Mouse (Mus musculus): ENCODE data around the gene Spata20. TPM values are rescaled to one million over a fixed set of nuclear protein-coding genes. Genes with fewer than 3 reads are reported as not detected.

Spata20 gene
- total RNA-seq, 2 experiments from 2014 or later, result 0.38 to 0.62 TPM

DNA sequence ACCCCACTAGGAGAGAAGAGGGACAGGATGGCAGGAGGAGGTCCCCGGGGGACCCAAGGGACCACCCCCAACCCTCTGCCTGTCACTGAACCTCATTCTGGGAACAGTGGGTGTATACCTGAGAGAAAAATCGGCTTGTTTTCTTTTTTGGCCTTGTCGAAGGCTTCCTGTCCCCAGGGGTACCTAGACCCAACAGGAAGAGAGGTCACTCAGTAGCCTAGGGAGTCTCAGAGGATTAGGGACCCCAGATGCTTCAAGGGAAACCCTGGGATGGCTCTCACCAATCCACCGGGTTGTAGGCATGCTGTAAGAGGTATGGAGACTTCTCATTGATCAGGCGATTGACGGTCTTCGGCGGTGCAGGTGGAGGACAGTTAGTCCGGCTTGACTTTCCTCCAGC lies 1.3 kb downstream of the Spata20 start:
- intact Hi-C loops (cut with DNase I), result loop anchor here (5.0 to 10.0 kb wide), 2 partner anchors 250 to 357 kb away; no protein-coding TSS in a partner anchor
- DNase-seq (ENCODE audit: low spot score in 2 of 2), result no peak

DNA sequence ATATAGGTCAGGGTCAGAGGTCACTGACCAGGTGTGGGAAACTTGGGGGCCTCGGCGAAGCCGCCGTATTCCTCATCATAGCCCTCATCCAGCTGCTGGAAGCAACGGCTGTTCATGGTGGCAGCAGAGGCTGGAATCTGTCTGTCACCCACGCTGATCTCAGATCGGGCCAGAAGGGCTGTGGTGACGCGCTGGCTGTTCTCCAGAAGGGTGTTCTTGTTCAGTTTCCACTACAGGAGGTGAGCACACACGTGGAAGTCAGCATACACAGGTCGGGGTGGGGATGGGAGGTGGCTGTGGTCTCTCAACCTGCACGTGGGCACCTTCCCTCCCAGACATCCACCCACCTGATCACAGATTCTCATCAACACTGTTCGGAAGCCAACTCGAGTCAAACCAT lies 2.1 kb downstream of the Spata20 start:
- intact Hi-C loops (cut with DNase I), result loop anchor here (10.0 kb wide), 1 partner anchor 249 kb away; no protein-coding TSS in a partner anchor
- no peak for DNase-seq (ENCODE audit: low spot score in 2 of 2)

DNA sequence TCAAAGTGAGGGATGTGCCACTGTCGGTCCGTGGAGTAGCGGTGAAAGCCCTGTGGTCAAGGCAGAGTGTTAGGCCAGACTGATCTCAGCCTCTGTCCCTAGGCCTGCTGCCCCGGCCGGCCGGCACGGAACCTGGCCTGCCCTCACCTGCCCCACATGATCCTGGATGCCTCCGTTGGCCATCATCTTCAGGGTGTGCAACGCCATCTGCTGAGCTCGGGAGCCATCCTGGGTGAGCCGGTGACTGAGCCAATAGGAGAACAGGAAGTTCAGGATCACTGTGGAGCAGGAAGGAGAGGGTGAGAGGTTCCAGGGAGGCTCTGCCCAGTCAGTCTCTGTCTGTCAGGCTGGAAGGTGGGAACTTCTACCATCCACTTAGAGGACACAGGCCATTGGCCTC lies 2.5 kb downstream of the Spata20 start:
- intact Hi-C loops (cut with DNase I), result loop anchor here (10.0 kb wide), 1 partner anchor 249 kb away; no protein-coding TSS in a partner anchor
- DNase-seq (ENCODE audit: low spot score in 2 of 2), result no peak

DNA sequence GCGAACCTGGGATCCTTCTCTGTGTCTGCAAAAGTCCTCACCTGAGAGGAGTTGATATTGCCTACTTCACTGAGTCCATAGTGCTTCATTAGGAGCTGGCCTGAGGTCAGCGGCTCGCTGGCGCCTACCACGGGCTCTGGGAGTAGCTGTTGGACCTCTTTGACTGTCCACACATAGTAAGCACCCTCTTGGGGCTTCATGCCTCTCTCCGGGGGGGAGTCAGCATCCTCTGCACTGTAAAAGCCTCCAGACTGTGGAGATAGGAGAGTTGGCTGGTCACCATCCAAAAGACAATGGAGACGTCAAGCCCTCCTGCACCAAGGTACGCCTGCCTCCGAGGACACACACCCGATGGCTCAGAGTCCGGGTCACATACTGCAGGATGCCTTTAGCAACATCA lies 3.2 kb downstream of the Spata20 start:
- intact Hi-C loops (cut with DNase I), result loop anchor here (10.0 kb wide), 1 partner anchor 248 kb away; no protein-coding TSS in a partner anchor

DNA sequence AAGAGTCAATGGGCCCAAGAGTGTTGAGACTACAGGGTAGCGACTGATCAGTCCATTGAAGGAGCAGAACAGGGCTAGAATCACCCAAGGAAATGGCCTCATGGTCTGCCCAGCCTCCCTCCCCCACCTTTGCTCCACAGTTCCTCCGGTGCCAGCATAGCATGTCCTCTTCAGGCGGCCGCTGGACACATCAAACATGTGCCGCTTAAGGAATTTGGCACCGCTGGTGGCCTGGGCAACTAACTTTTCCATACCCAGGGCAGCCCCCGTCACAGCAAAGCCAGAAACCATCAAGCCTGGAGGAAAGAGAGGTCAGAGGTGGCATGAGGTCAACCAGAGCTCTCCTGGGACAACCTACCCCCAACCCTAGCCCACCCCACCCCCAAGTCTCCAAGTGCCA lies 4.0 kb downstream of the Spata20 start:
- DNase-seq (ENCODE audit: low spot score in 2 of 2), result no peak
- intact Hi-C loops (cut with DNase I), result loop anchor here (10.0 kb wide), 1 partner anchor 247 kb away; no protein-coding TSS in a partner anchor

More for the DNA sequence above, 3.2 kb downstream of the Spata20 start:
- no peak for DNase-seq (ENCODE audit: low spot score in 2 of 2)

DNA sequence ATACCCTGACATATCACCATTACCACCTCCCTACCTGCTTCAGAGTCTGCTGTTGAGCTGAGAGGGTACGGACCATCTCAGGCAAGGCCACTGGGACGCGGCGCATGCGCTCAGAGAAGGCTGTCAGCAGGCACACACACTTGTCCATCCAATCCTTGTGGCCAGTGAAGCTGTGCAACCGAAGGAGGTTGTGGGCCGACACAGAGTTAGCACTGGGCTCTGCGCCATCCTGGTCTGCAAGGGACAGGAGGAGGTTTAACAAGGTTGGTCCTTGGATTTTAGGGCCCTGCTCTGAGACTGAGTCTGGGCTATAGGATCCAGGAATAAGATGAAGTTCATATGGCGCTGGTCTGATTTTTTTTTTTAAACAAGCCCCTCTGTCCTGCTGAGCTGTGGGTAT lies 5.6 kb downstream of the Spata20 start:
- intact Hi-C loops (cut with DNase I), result loop anchor here (10.0 kb wide), 1 partner anchor 246 kb away; no protein-coding TSS in a partner anchor
- DNase-seq (ENCODE audit: low spot score in 2 of 2), result no peak

DNA sequence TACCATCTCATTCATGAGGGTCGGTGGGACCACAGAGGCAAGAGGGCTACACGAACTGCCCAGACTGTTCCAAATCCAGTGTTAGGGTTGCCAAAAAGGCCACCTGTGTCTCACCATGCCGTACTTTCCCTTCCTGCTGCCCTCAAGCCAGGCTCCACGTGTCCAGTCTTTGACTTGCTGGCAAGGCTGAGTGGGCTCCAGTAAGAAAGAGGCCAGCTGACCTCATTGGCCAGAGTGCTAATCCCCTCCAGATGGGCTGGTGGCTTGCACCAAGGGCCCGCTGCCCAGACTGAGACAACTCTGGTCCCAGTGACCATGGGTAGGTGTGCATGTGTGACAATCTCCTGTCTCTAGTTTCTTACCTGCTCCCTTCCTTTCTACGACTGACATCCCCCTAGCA lies 8.3 kb downstream of the Spata20 start:
- DNase-seq (ENCODE audit: low spot score in 2 of 2), result no peak
- intact Hi-C loops (cut with DNase I), result no loop called here

DNA sequence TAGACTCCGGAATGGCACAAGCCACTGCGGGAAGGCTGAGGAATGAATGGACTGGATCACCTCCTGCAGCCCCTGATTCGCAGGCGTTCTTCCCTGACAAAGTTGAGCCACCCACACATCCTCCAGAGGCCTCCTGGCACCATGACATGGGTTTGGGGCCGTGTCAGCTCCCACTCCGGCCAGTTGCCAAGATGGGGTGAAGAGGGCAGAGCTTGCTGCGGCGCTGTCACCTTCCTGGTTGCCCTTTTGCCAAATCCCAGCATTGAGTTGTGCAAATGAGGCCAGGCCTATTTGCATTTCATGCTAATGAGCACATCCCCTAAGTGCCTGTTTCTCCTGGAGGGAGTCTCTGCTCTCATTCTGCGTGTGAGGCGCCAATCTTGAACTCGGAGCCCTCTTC lies 10.3 kb downstream of the Spata20 start:
- DNase-seq (ENCODE audit: low spot score in 2 of 2), result no peak
- intact Hi-C loops (cut with DNase I), result loop anchor here (2.0 kb wide), 1 partner anchor 147 kb away; the partner anchor contains the start of gene Ankrd40

DNA sequence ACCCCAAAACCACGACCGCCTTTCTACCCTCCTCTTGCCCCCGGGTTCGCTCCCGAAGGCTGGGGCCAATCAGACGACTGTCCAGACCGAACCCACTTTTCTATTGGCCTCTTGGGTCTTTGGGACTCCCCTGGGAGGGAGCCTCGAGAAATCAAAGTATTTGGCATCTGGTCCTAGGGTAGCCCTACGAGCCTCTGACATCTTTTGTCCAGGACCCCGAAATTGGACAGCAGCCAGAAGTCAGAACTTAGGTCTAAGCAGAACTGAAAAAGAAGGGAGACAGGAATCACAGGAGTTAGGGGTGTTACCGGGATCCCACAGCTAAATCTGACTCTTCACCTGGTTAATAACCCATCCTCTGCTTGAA lies 11.5 kb downstream of the Spata20 start:
- DNase-seq (ENCODE audit: low spot score in 2 of 2), result no peak
- intact Hi-C loops (cut with DNase I), result loop anchor here (2.0 to 5.0 kb wide), 2 partner anchors 52 to 146 kb away; partner anchors contain the start of gene Ankrd40

DNA sequence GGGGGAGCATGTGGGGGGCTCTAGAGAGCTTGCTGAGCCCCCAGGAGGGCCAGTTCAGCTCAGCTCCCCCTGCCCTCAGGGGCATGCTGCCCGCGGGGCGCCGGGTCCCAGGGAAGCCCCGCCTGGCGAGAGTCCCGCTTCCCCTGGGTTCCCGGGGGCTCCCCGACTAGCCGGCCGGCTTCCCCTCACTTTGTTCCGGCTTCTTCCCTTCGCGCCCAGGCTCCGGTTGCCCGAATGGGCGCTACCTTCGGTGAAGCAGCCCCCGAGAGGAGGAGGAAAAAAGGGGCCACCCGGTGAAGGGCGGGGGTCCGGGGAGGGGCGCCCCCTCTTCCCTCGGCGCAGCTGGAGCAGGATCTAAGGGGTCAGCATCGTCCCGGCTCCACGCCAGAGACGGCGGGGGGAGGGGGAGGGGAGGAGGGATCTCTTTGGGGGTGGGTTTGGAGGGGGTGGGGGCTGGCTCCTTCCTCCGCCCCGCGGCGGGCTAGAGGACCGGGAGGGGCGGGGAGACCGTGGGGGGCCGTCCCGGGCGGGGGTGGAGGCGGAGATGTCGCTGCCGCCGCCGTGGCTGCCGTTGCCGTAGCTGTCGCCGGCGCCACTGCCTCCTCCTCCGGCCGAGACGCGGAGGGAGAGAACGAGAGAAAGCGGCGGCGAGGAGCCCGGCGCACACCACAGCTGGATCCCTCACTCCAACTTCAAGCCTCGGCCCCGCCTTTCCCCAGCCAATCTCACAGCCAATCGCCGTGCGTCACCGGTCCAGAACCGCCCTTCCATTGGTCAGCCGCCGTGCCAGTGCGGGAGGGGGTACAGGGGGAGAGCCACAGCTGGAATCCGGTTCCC lies 12.1 kb downstream of the Spata20 start, which contains the start of gene Cacna1g:
Gene Cacna1g, minus strand, starts transcription at position 492 of the 837 bp plus-strand sequence.
- intact Hi-C loops (cut with DNase I), result loop anchor here (2.0 to 5.0 kb wide), 2 partner anchors 52 to 145 kb away; partner anchors contain the start of gene Ankrd40
- DNase-seq (ENCODE audit: low spot score in 2 of 2), result peak; percentile 88 to 91

DNA sequence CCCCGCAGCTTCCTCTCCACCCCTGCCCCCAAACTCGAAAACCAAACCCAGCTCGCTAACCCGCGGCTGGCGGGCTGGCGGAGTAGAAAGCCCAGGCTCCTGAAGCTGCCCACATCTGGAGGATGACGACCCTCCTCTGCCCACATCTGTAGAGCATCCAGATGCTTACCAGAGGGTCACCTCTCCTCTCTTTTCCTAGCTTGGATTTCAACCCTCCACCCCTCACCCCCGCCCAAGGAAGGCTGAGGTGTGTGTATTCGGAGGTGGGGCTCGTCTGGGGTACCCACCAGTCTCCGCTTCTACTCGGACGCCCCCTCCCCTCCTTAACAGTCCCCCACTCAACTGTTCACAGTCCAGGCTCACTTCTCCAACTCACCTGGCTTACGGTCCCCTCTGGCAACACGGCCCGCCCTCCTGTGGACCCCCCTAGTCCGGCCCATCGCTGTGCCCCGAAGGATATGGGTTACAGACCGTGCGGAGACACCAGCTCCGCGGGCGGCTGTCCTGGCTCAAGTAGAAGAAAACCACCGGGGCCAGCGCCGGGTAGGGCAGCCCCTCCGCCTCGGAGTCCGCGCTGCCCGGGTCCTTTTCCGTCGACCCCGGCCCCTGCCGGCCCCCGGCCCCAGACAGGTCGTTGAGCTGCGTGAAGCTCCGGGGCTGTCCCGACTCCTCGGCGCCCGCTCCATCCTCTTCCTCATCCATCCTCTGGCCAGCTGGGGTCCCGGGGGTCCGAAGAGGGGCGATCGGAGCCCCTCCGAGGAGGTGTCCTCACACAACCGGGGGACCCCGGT lies 12.9 kb downstream of the Spata20 start:
- intact Hi-C loops (cut with DNase I), result loop anchor here (5.0 kb wide), 1 partner anchor 51 kb away; no protein-coding TSS in a partner anchor
- DNase-seq (ENCODE audit: low spot score in 2 of 2), result no peak

DNA sequence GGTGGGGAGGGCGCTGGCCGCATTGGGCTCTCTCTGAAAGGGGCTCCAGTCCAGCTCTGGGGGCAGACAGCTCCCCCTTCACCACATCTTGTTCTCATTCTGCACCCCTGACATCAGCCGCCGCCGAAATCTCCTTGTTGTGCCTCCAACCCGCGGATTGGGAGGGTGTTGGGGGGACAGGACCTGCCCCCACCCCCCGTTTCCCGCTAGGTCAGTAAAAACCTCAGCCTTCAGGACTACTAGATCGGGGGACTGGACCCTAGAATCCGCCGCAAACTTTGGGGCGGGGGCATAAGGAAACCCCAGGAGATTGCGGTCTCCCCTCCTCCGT lies 13.4 kb downstream of the Spata20 start:
- DNase-seq (ENCODE audit: low spot score in 2 of 2), result no peak
- intact Hi-C loops (cut with DNase I), result loop anchor here (5.0 kb wide), 1 partner anchor 50 kb away; no protein-coding TSS in a partner anchor

DNA sequence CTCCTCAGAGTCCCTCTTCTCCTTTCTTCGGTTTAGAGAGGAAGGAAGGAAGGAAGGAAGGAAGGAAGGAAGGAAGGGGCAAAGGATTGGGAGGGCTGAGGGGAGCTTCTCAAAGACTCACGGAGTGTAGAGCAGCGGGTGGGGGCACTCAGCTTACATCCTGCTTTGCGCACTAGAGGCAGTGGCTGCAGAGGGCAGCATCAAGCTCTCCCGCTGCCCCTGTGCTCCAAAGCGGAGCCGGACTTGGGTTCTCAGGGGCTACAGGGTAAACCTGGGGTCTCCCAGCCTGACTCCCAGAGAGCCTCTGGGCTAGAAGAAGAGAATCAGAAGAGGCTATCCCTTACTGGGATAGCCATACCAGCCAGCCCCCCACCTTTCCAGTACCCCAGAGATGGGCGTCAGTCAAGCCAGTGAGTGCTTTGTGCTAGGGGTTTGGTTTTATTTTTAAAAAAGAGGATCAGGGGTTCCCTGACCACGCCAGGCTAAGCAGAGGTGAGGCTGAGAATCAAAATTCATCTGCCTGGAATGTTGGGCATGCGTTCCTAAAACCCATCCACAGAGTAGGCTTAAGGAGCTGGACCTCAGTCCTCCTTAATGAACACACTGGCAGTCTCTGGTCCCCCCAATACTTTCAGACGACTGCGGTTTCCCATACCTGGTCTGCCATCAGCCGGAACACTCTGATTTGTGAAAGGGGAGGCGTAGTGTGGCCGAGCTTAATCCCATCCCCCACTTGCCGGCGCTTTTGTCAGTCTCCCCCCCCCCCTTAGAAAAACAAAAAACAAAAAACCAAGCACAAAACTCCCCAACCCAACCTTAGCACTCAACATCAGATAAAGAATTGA lies 14.0 kb downstream of the Spata20 start:
- no peak for DNase-seq (ENCODE audit: low spot score in 2 of 2)
- intact Hi-C loops (cut with DNase I), result loop anchor here (5.0 kb wide), 1 partner anchor 50 kb away; no protein-coding TSS in a partner anchor

DNA sequence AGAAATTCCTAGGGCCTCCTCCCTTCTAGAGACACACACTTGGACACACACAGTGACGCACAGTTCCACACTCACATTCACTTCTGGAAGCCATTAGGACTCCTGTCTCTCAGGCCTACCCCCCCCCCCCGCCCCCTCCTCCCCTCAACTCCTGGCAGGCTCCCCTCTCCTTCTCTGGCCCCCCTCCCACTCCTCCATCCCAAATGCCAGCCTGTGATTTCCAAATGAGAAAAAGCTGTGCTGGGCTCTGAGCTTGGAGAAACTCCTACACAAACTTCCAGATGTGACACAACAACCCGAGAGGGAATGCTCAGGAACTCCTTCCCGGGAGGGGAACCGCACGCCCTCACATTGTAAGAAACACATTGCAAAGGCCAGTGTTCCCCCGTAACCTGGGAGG lies 15.6 kb downstream of the Spata20 start:
- intact Hi-C loops (cut with DNase I), result loop anchor here (5.0 kb wide), 1 partner anchor 48 kb away; no protein-coding TSS in a partner anchor
- DNase-seq (ENCODE audit: low spot score in 2 of 2), result no peak

DNA sequence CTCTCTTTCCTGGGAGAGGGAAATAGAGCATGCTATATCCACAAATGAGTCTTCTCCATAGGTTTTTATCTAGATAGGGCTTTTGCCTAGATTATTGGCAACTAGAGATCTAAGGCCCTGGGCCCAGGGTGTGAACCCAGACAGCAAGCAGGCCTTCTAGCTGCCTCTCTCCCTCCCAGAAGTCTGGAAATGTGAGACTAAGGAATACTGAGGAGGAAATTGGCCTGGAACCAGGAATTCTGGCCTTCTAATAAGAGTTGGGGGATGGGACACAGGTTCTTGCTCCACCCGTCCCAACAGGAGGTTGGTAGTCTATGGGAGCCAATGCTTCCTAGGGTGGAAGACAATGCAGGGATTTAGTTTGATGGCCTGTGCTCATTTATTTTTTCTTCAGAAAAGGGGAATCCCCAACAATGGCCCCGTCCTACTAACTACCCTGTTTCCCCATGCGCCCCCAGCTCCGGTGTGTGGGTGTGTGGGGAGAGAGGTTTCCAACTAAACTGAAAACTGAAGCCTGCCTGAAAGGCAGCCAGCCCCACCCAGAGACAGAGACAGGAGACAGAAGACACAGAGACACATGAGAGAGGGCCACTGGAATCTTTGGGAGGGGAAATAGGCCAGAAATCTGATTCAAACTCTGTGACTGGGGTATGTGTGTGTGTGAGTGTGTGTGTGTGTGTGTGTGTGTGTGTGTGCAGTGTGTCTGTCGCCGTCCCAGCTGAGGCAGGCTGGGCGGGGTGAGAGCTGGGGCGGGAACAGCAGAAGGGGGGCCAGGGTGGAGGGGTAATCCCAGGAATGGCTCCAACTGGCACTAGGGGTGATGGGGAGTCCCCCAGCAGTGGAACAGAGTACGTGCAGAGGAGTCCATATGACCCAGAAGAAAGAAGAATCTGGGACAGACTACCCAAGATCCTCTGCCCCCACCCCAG lies 16.6 kb downstream of the Spata20 start:
- DNase-seq (ENCODE audit: low spot score in 2 of 2), result no peak
- intact Hi-C loops (cut with DNase I), result loop anchor here (5.0 kb wide), 1 partner anchor 47 kb away; no protein-coding TSS in a partner anchor

DNA sequence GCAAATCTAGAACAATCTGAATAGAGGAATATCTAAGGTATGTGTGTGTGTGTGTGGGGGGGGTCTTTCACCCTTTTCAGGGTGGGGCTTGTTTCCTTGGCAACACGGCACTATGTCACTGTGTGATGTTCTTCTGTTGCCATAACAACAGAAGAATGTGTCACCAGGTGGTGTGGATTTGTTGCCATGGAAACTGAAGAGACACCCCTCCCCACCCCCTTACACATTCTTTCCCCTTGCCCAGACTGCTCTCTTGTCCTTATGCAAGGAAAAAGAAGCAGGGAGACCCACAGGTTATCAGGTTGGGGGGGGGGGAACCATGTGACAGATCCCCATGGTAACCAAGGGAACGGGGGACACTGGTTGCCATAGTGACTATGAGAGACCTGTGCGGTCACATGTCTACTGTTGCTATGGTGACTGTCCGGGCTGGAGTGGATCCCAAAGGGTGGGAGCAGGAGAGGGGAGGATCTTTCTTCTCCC lies 17.4 kb downstream of the Spata20 start:
- intact Hi-C loops (cut with DNase I), result no loop called here
- DNase-seq (ENCODE audit: low spot score in 2 of 2), result peak; percentile 79 to 94

DNA sequence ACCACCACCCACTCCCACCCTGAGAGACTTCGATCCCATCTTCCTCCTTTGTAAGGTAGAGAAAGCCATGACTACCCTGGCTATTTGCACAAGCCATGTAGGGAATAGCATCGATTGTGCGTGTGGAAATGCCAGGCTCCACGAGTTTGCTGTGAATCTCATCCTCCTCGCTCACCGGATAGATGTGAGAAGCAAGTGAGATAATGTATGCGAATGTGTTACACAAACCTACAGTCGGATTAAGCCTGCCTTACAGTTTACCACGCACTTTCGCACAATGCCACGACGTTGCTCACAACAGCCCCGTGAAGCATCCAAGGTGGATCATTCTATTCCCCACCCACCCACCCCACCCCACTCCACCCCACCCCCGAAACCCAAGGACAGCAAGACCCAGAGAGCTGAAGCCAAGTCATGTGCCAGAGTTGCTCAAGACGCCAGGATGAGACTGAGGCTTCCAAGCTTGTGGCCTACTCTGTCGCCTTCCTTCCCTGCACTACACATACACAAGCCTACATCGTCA lies 19.6 kb downstream of the Spata20 start:
- intact Hi-C loops (cut with DNase I), result no loop called here
- DNase-seq (ENCODE audit: low spot score in 2 of 2), result peak in 1 of 2 experiments; percentile 76
